Mouse (Mus musculus) embryonic facial prominence, embryonic 14.5 days (tissue): ENCODE measurements at regions not wholly inside any gene's neighbourhood (a gene's known extent, or its start where the extent isn't known, plus 50 kb on each side); places are given as distances from the start of the nearest gene placed in this dataset.
"Not testable (repeated sequence)": the region's sequence is repeated elsewhere in the genome, so short reads cannot be mapped to it uniquely, and the experiment has no call there.

Source experiments
- ATAC-seq: fragments of 200-750 bp; cut with Nextera tagmentation; 2 replicates; pipeline ENCODE4 v1.8.0; 2017; ENCODE audit warnings: low read depth, moderate number of reproducible peaks, moderate TSS enrichment
- DNase-seq: peaks from one replicate; pipeline ENCODE4 v3.0.0-alpha.2; 2015; ENCODE audit warnings: low spot score
- H3K27ac ChIP-seq: fragments of 300-500 bp; sonication (generic); replicated peaks from 2 replicates; pipeline ENCODE4 v1.5.1; 2014; ENCODE audit warnings: low read depth, mild to moderate bottlenecking, low read length, moderate library complexity
- H3K27me3 ChIP-seq: fragments of 300-500 bp; sonication (generic); replicated peaks from 2 replicates; pipeline ENCODE4 v1.6.1; 2014; ENCODE audit warnings: low read length; ENCODE audit not compliant: control insufficient read depth, insufficient read depth
- H3K36me3 ChIP-seq: fragments of 300-500 bp; sonication (generic); 2 replicates; pipeline ENCODE4 v1.6.1; 2014; ENCODE audit warnings: low read length, mixed read lengths; ENCODE audit not compliant: control insufficient read depth, insufficient read depth
- H3K4me1 ChIP-seq: fragments of 300-500 bp; sonication (generic); 2 replicates; pipeline ENCODE4 v1.6.1; 2014; ENCODE audit warnings: antibody characterized with exemption, low read length; ENCODE audit not compliant: control insufficient read depth, insufficient read depth
- H3K4me2 ChIP-seq: fragments of 300-500 bp; sonication (generic); 2 replicates; pipeline ENCODE4 v1.6.1; 2014; ENCODE audit warnings: low read depth, mild to moderate bottlenecking, low read length, moderate library complexity, mixed read lengths
- H3K4me3 ChIP-seq: fragments of 300-500 bp; sonication (generic); 2 replicates; pipeline ENCODE4 v1.5.1; 2014; ENCODE audit warnings: low read depth, mild to moderate bottlenecking, low read length
- H3K9ac ChIP-seq: fragments of 300-500 bp; sonication (generic); 2 replicates; pipeline ENCODE4 v1.6.1; 2014; ENCODE audit warnings: low read depth, mild to moderate bottlenecking, low read length, moderate library complexity, mixed read lengths
- H3K9me3 ChIP-seq: fragments of 300-500 bp; sonication (generic); 2 replicates; pipeline ENCODE4 v1.6.1; 2016; ENCODE audit warnings: low read length; ENCODE audit not compliant: control insufficient read depth
- WGBS: fragments of 180-500 bp; shearing (Covaris S2); extraction: QIAGEN DNeasy Blood & Tissue Kit; methylation state at CpG from one replicate; pipeline ENCODE4 v1.1.7; 2014; 5-methylcytosine and 5-hydroxymethylcytosine counted together

DNA sequence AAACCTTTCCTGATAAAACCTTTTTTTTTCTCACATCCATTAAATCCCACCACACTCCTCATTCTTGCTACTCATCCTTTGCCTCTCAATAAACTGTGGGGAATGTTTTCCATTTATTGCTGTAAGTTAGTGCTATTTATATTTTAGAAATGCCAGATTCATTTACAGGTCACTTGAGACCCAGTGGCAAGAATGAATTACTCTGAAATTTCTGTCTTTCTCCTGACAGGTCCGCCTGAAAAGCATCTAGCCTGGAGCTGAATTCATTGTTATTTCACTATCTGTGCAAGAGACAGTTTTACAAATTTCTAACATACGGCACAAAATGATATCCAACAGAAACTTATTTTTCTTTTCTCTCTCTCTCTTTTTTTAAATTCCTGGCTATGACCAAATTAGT, 570.6 kb upstream of the Akr1e1 start:
- Histone ChIP-seq H3K4me3 (no peak overlapping the region), H3K9ac (no peak overlapping the region), H3K9me3 (no peaks in the 10 kb centered on the region), H3K36me3 (no peaks in the 10 kb centered on the region), H3K4me2 (no peak overlapping the region), H3K4me1 (no peaks in the 10 kb centered on the region), H3K27ac (no peak overlapping the region), H3K27me3 (no peaks in the 10 kb centered on the region)
- ATAC-seq (no peak), DNase-seq (no peak)
- WGBS = 36% methylated on average over 2 of the region's 2 CpGs

- not testable (repeated sequence) for H3K9me3 ChIP-seq, ATAC-seq, H3K27ac ChIP-seq, H3K4me1 ChIP-seq, H3K36me3 ChIP-seq, H3K4me3 ChIP-seq, H3K9ac ChIP-seq, H3K4me2 ChIP-seq, H3K27me3 ChIP-seq, DNase-seq
- WGBS = 48% methylated on average over 1 of the region's 1 CpGs
These were observed 576.3 kb upstream of the Akr1e1 start for GRCm38 (mm10) chr13:5185237-5185800.

DNA sequence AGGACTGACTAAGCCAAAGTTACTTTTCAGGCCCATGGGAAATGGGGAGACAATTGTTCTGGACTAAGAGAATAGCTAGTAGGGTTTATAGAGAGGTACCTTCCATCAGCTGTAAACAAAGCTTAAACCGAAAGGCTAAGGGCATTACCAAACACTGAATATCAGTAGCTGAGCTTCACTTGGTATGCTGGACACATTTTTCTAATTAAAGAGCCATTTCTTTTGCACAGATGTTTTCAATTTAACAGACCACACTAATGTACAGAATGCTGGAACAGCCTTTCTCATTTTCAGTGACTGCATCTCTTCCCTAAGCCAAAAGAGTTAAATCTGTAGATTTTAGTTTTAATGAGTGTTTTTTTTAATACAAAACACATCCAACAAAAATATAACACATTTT, 593.8 kb upstream of the Akr1e1 start:
- H3K36me3 ChIP-seq = no peaks in the 10 kb centered on the region
- H3K27ac ChIP-seq = peak overlapping the region; percentile 39
- peaks cover 4% of the 10 kb centered on the region for H3K4me1 ChIP-seq
- no peaks in the 10 kb centered on the region for H3K27me3 ChIP-seq
- DNase-seq (peak; percentile 78), ATAC-seq (peak; percentile 53; the same call in 1 of the 2 replicates)
- 29% methylated on average over 1 of the region's 1 CpGs for WGBS
- H3K9me3 ChIP-seq = 0 out of 2 replicates have a peak, but pooled peaks cover under 1% of the 10 kb centered on the region
- no peak overlapping the region for H3K4me3 ChIP-seq
- no peak overlapping the region for H3K9ac ChIP-seq
- no peak overlapping the region for H3K4me2 ChIP-seq

DNA sequence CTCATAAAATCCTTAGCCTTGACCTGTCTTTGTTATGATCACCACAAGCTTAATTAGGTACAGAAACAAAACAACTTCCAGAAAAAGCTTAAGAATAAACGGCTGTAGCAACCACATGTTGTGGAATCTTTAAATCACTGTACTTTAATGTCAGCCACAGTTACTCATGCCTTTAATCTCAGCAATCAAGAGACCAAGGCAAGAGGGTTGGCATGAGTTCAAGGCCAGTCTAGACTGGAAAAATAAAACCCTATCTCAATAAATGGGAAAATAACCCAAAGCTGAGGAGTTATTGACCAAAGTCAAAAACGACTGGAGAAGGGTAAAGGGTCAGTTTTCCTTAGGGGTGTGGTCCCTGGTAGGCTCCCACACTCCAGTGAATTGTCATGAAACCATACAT, 595.2 kb upstream of the Akr1e1 start:
- ATAC-seq = no peak
- peak; percentile 71 for DNase-seq
- Histone ChIP-seq H3K27ac (no peak overlapping the region), H3K36me3 (no peaks in the 10 kb centered on the region), H3K27me3 (no peaks in the 10 kb centered on the region), H3K9ac (no peak overlapping the region), H3K9me3 (no peaks in the 10 kb centered on the region), H3K4me3 (no peak overlapping the region), H3K4me2 (no peak overlapping the region), H3K4me1 (peaks cover 4% of the 10 kb centered on the region)
- WGBS = 19% methylated on average over 2 of the region's 2 CpGs

GRCm38 (mm10) chr13:5211659-5212058, 602.7 kb upstream of the Akr1e1 start:
- Histone ChIP-seq H3K9ac (no peak overlapping the region), H3K27me3 (no peaks in the 10 kb centered on the region), H3K4me2 (no peak overlapping the region), H3K4me3 (no peak overlapping the region), H3K4me1 (no peaks in the 10 kb centered on the region), H3K9me3 (no peaks in the 10 kb centered on the region), H3K36me3 (no peaks in the 10 kb centered on the region), H3K27ac (no peak overlapping the region)
- ATAC-seq = no peak
- DNase-seq = peak; percentile 29
- 26% methylated on average over 1 of the region's 1 CpGs for WGBS

- no peaks in the 10 kb centered on the region for H3K4me1 ChIP-seq
- ATAC-seq = no peak
- H3K36me3 ChIP-seq = no peaks in the 10 kb centered on the region
- 54% methylated on average over 3 of the region's 3 CpGs for WGBS
- H3K4me2 ChIP-seq = no peak overlapping the region
- no peak overlapping the region for H3K27ac ChIP-seq
- DNase-seq = no peak
- H3K9me3 ChIP-seq = no peaks in the 10 kb centered on the region
- no peak overlapping the region for H3K4me3 ChIP-seq
- H3K27me3 ChIP-seq = no peaks in the 10 kb centered on the region
- no peak overlapping the region for H3K9ac ChIP-seq
These were observed 620.5 kb upstream of the Akr1e1 start for GRCm38 (mm10) chr13:5229476-5229875.

DNA sequence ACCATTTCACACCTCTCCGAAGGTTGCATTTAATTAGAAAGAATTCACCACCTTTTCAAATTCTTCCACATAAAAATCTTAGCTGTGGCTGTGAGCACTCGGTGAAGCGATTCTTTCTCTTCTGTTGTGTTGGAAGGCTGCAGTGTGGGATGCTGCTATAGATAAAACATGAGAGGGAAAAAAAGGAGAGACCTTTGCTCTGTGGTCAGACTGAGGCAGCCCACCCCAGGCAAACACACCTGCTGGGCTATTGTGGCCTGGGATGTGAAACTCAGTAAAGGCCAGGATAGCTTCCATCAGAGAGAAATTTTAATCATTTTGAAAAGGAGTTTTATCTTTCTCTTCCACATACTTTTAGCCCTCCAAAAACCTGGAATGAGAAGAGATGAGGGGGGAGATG, 625.3 kb upstream of the Akr1e1 start:
- no peaks in the 10 kb centered on the region for H3K27me3 ChIP-seq
- DNase-seq = no peak
- H3K9ac ChIP-seq = no peak overlapping the region
- 84% methylated on average over 3 of the region's 3 CpGs for WGBS
- no peaks in the 10 kb centered on the region for H3K4me1 ChIP-seq
- H3K9me3 ChIP-seq = no peaks in the 10 kb centered on the region
- no peak overlapping the region for H3K27ac ChIP-seq
- no peak overlapping the region for H3K4me3 ChIP-seq
- ATAC-seq = no peak
- no peaks in the 10 kb centered on the region for H3K36me3 ChIP-seq
- H3K4me2 ChIP-seq = no peak overlapping the region

DNA sequence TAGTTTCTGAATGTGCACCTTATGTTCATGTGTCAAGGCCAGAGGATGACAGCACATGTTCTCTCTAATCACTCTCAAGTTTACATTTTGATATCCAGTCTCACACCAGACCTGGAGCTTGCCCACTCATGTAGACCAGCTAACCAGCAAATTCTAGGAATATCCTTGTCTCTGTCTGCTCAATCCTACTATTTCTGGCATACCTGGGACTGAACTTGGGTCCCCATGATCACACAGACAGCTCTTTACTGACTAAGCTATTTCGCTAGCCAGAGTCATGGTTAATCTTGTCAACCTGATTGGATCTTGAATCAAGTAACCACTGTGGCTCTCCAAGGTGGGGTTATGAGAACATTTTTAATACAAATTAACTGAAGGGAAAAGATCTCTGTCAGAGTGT, 625.9 kb upstream of the Klf6 start:
- H3K4me3 ChIP-seq = no peak overlapping the region
- H3K4me1 ChIP-seq = peaks cover 5% of the 10 kb centered on the region; the same call in 1 of the 2 replicates
- no peak overlapping the region for H3K9ac ChIP-seq
- H3K9me3 ChIP-seq = no peaks in the 10 kb centered on the region
- no peaks in the 10 kb centered on the region for H3K36me3 ChIP-seq
- no peak for DNase-seq
- H3K4me2 ChIP-seq = no peak overlapping the region
- ATAC-seq = no peak
- WGBS = 95% methylated on average over 1 of the region's 1 CpGs
- H3K27me3 ChIP-seq = no peaks in the 10 kb centered on the region
- H3K27ac ChIP-seq = no peak overlapping the region

- Histone ChIP-seq H3K4me2 (no peak overlapping the region), H3K27me3 (no peaks in the 10 kb centered on the region), H3K4me3 (no peak overlapping the region), H3K4me1 (peaks cover 14% of the 10 kb centered on the region), H3K9ac (no peak overlapping the region), H3K9me3 (no peaks in the 10 kb centered on the region), H3K27ac (no peak overlapping the region), H3K36me3 (no peaks in the 10 kb centered on the region)
- DNase-seq (peak; percentile 78), ATAC-seq (no peak)
- 41% methylated on average over 4 of the region's 4 CpGs for WGBS
These were observed 620.7 kb upstream of the Klf6 start for GRCm38 (mm10) chr13:5240541-5240940.
